Mouse (Mus musculus): ENCODE results near the gene Ddx28.

GRCm38 (mm10) chr8:106016284-106016683 is 4.6 kb upstream of the Ddx28 start:
- TF ChIP-seq POLR2A (IDR thresholded peaks at IDR 0.05; ENCODE audit: borderline replicate concordance, insufficient read depth, low read length) (no peak), CTCF (IDR thresholded peaks at IDR 0.05; ENCODE audit: borderline replicate concordance, insufficient read depth, low read depth, low read length) (no peak)

Data from cerebellum, adult 2 months (tissue).